Mouse (Mus musculus) CH12.LX (cell line): ENCODE results near the gene Tll2. TPM values are rescaled to one million over a fixed set of nuclear protein-coding genes. Genes with fewer than 3 reads are reported as not detected.

Experiments used
- DNase-seq: peaks from one replicate; pipeline ENCODE4 v3.0.0-alpha.2; 2013; ENCODE audit errors: extremely low read depth
- H3K27ac ChIP-seq: 2 replicates; pipeline ENCODE4 v1.5.1; 2012; ENCODE audit warnings: low read depth, mild to moderate bottlenecking, control low read depth, moderate library complexity; ENCODE audit not compliant: insufficient read depth
- H3K27me3 ChIP-seq: replicated peaks from 2 replicates; pipeline ENCODE3; 2012; ENCODE audit warnings: inconsistent platforms
- H3K36me3 ChIP-seq, 2 experiments: replicated peaks in 1 of 2; 2 replicates each; pipeline versions ENCODE3 to v1.6.1; 2012; ENCODE audit warnings: inconsistent platforms in 1 of 2, low read length in 1 of 2, mild to moderate bottlenecking in 1 of 2, mixed read lengths in 1 of 2, moderate library complexity in 1 of 2; ENCODE audit not compliant: control insufficient read depth in 1 of 2, insufficient read depth in 1 of 2
- H3K4me1 ChIP-seq, 2 experiments: 2 replicates each; pipeline ENCODE4 v1.6.1; 2012; ENCODE audit warnings: inconsistent platforms in 1 of 2, moderate library complexity in 1 of 2; ENCODE audit not compliant: insufficient read depth in 2 of 2, control insufficient read depth in 1 of 2
- H3K4me2 ChIP-seq: 2 replicates; pipeline ENCODE4 v1.6.1; 2012; ENCODE audit warnings: low read depth, mild to moderate bottlenecking, control low read depth; ENCODE audit not compliant: poor library complexity, insufficient read depth, severe bottlenecking
- H3K4me3 ChIP-seq, 3 experiments: fragments of 150-350 bp in 1 of 3; sonication (generic) in 1 of 3; replicated peaks in 1 of 3; 2 replicates each; pipeline versions ENCODE3 to v1.5.1; 2011 to 2012; ENCODE audit warnings: low read depth in 2 of 3, low read length in 2 of 3, mild to moderate bottlenecking in 2 of 3, moderate library complexity in 2 of 3, control low read depth in 1 of 3, improper control_type of control experiment in 1 of 3, inconsistent platforms in 1 of 3, mixed read lengths in 1 of 3; ENCODE audit not compliant: poor library complexity in 1 of 3
- H3K79me2 ChIP-seq: replicated peaks from 2 replicates; pipeline ENCODE4 v1.6.1; 2012; ENCODE audit warnings: mild to moderate bottlenecking, moderate library complexity; ENCODE audit not compliant: control insufficient read depth, poor library complexity, insufficient read depth, severe bottlenecking; ENCODE audit errors: extremely low read depth
- H3K9ac ChIP-seq: 2 replicates; pipeline ENCODE4 v1.6.1; 2012; ENCODE audit warnings: low read depth, mild to moderate bottlenecking, control low read depth, moderate library complexity; ENCODE audit not compliant: insufficient read depth
- H3K9me3 ChIP-seq: replicated peaks from 2 replicates; pipeline ENCODE3; 2012; ENCODE audit warnings: low read length, inconsistent platforms, mixed read lengths
- E2F4 ChIP-seq: IDR thresholded peaks from 2 replicates; pipeline ENCODE4 v1.6.1; 2011; ENCODE audit warnings: low read depth, low read length, improper control_type of control experiment; ENCODE audit not compliant: insufficient replicate concordance
- EP300 ChIP-seq: IDR thresholded peaks from 2 replicates; pipeline ENCODE4 v1.6.1; 2011; ENCODE audit warnings: low read length, improper control_type of control experiment
- GABPA ChIP-seq: IDR thresholded peaks from 2 replicates; pipeline ENCODE4 v1.6.1; 2012; ENCODE audit warnings: low read depth, low read length, improper control_type of control experiment, inconsistent platforms; ENCODE audit not compliant: insufficient replicate concordance
- IRF4 ChIP-seq: IDR thresholded peaks from 2 replicates; pipeline ENCODE4 v1.6.1; 2014; ENCODE audit warnings: low read depth, mild to moderate bottlenecking, inconsistent platforms, low read length, improper control_type of control experiment
- JUN ChIP-seq: IDR thresholded peaks from 2 replicates; pipeline ENCODE4 v1.6.1; 2011; ENCODE audit warnings: low read depth, mild to moderate bottlenecking, low read length, improper control_type of control experiment, moderate library complexity; ENCODE audit not compliant: insufficient read depth
- JUND ChIP-seq: conservative IDR thresholded peaks from 2 replicates; pipeline ENCODE4 v1.6.1; 2011; ENCODE audit warnings: low read depth, low read length, improper control_type of control experiment
- MAFK ChIP-seq: IDR thresholded peaks from 2 replicates; pipeline ENCODE4 v1.6.1; 2011; ENCODE audit warnings: low read length, improper control_type of control experiment; ENCODE audit not compliant: insufficient replicate concordance
- MAZ ChIP-seq: IDR thresholded peaks from 2 replicates; pipeline ENCODE4 v1.6.1; 2012; ENCODE audit warnings: low read depth, mild to moderate bottlenecking, inconsistent platforms, low read length, improper control_type of control experiment, moderate library complexity
- MEF2A ChIP-seq: IDR thresholded peaks from 2 replicates; pipeline ENCODE4 v1.6.1; 2014; ENCODE audit warnings: low read depth, mild to moderate bottlenecking, inconsistent platforms, low read length, improper control_type of control experiment, borderline replicate concordance
- MYC ChIP-seq: IDR thresholded peaks from 2 replicates; pipeline ENCODE4 v1.6.1; 2011; ENCODE audit warnings: low read depth, mild to moderate bottlenecking, improper control_type of control experiment, low read length
- NELFE ChIP-seq: IDR thresholded peaks from 2 replicates; pipeline ENCODE4 v1.6.1; 2011; ENCODE audit warnings: low read depth, low read length, improper control_type of control experiment
- NRF1 ChIP-seq: IDR thresholded peaks from 2 replicates; pipeline ENCODE4 v1.6.1; 2014; ENCODE audit warnings: low read depth, mild to moderate bottlenecking, inconsistent platforms, low read length, improper control_type of control experiment, moderate library complexity
- PAX5 ChIP-seq: IDR thresholded peaks from 2 replicates; pipeline ENCODE4 v1.6.1; 2012; ENCODE audit warnings: low read length, inconsistent platforms, mixed read lengths
- POLR2A ChIP-seq: IDR thresholded peaks from 2 replicates; pipeline ENCODE4 v1.6.1; 2011; ENCODE audit warnings: low read depth, mild to moderate bottlenecking, improper control_type of control experiment, low read length
- POLR2AphosphoS2 ChIP-seq: IDR thresholded peaks from 2 replicates; pipeline ENCODE4 v1.6.1; 2011; ENCODE audit warnings: low read depth, low read length, improper control_type of control experiment
- RAD21 ChIP-seq: IDR thresholded peaks from 2 replicates; pipeline ENCODE4 v1.6.1; 2011; ENCODE audit warnings: low read depth, mild to moderate bottlenecking, low read length, improper control_type of control experiment, moderate library complexity
- RCOR1 ChIP-seq: conservative IDR thresholded peaks from 2 replicates; pipeline ENCODE4 v1.6.1; 2012; ENCODE audit warnings: low read depth, mild to moderate bottlenecking, inconsistent platforms, low read length, improper control_type of control experiment
- SIN3A ChIP-seq: IDR thresholded peaks from 2 replicates; pipeline ENCODE4 v1.6.1; 2012; ENCODE audit warnings: low read length, improper control_type of control experiment, inconsistent platforms
- SMC3 ChIP-seq: IDR thresholded peaks from 2 replicates; pipeline ENCODE4 v1.6.1; 2011; ENCODE audit warnings: low read depth, low read length, improper control_type of control experiment
- UBTF ChIP-seq: IDR thresholded peaks from 2 replicates; pipeline ENCODE4 v1.6.1; 2012; ENCODE audit warnings: low read depth, mild to moderate bottlenecking, inconsistent platforms, low read length, improper control_type of control experiment, moderate library complexity
- USF1 ChIP-seq: IDR thresholded peaks from 2 replicates; pipeline ENCODE4 v1.6.1; 2014; ENCODE audit warnings: low read depth, mild to moderate bottlenecking, inconsistent platforms, low read length, improper control_type of control experiment
- USF2 ChIP-seq: conservative IDR thresholded peaks from 2 replicates; pipeline ENCODE4 v1.6.1; 2011; ENCODE audit warnings: low read depth, low read length, improper control_type of control experiment
- ZC3H11A ChIP-seq: IDR thresholded peaks from 2 replicates; pipeline ENCODE4 v1.6.1; 2012; ENCODE audit warnings: low read depth, mild to moderate bottlenecking, inconsistent platforms, low read length, improper control_type of control experiment
- ZMIZ1 ChIP-seq: IDR thresholded peaks from 2 replicates; pipeline ENCODE4 v1.6.1; 2012; ENCODE audit warnings: low read depth, mild to moderate bottlenecking, inconsistent platforms, low read length, improper control_type of control experiment
- dilution Hi-C: fragments of 300-500 bp; cut with MboI; formaldehyde crosslinking; loops from 2 replicates; pipeline ENCODE4 v1.14.3; 2020; ENCODE audit warnings: low sequenced_read_pairs; ENCODE audit not compliant: extremely low pct_unique_long_range_greater_than_20kb, extremely low pct_ligation_motif_present
- in situ Hi-C: fragments of 300-500 bp; cut with MboI; formaldehyde crosslinking; loops from 3 replicates; pipeline ENCODE4 v1.14.3; 2019; ENCODE audit warnings: low sequenced_read_pairs, low pct_ligation_motif_present, low pct_unique_long_range_greater_than_20kb, mixed read lengths
- polyA plus RNA-seq: library from polyadenylated mRNA; unstranded; fragments of >175 nt; gene quantifications from 2 replicates; pipeline ENCODE4 v1.2.1, GENCODE M21; 2012; ENCODE audit warnings: low read depth; ENCODE audit not compliant: insufficient read length
- total RNA-seq, 2 experiments: library from RNA; depleted of rRNA; stranded (reverse); fragments of 300-350 nt in 1 of 2; fragments of >200 nt in 1 of 2; gene quantifications; 2 replicates each; pipeline ENCODE4 v1.2.3; 2012 to 2014

Gene Tll2
- total and polyA plus RNA-seq, 3 experiments: not detected

- TF ChIP-seq USF2 (no peak), NELFE (no peak), USF1 (no peak), PAX5 (no peak), MAZ (no peak), POLR2A (no peak), POLR2AphosphoS2 (no peak), JUND (no peak), JUN (no peak), RAD21 (no peak), UBTF (no peak)
Observed at GRCm38 (mm10) chr19:41039110-41039509, 167.5 kb downstream of the Tll2 start (continued).

GRCm38 (mm10) chr19:41035809-41036551 lies 170.7 kb downstream of the Tll2 start:
- Histone ChIP-seq H3K4me3 (no peak overlapping the region), H3K79me2 (no peaks in the 10 kb centered on the region), H3K9me3 (no peaks in the 10 kb centered on the region), H3K4me2 (no peak overlapping the region), H3K36me3 (no peaks in the 10 kb centered on the region), H3K27ac (no peak overlapping the region), H3K27me3 (peaks cover 10% of the 10 kb centered on the region), H3K9ac (no peak overlapping the region), H3K4me1 (peaks cover 3 to 11% of the 10 kb centered on the region in 2 experiments; a peak in 3 of 4 replicates)
- TF ChIP-seq SMC3 (no peak), MAZ (no peak), NELFE (no peak), ZMIZ1 (no peak), MEF2A (no peak), MAFK (no peak), RAD21 (no peak), POLR2A (no peak), GABPA (no peak), SIN3A (no peak), EP300 (no peak), ZC3H11A (no peak), MYC (no peak), POLR2AphosphoS2 (no peak), E2F4 (no peak), IRF4 (no peak), USF2 (no peak), PAX5 (no peak), RCOR1 (no peak), NRF1 (no peak)
- dilution Hi-C loops (no loop called here), in situ Hi-C loops (loop anchor here (25.0 kb wide), 1 partner anchor 274 kb away; no protein-coding TSS in a partner anchor)
- no peak for DNase-seq

Other genes with a start within 250 kb of the Tll2 start
- gene Blnk, start 212.3 kb downstream of the Tll2 start, total RNA-seq (2012; rRNA removed): 86.8 and 142 TPM in 2 replicates
- gene Blnk, start 212.3 kb downstream of the Tll2 start, total RNA-seq (2014; rRNA removed): 101 and 108 TPM in 2 replicates
- gene Blnk, start 212.3 kb downstream of the Tll2 start, polyA plus RNA-seq: 259 and 284 TPM in 2 replicates
- 0.13 TPM in 1 of 2 replicates, not detected in the other for gene Dntt, start 177.6 kb downstream of the Tll2 start, total RNA-seq (2012; rRNA removed)
- gene Dntt, start 177.6 kb downstream of the Tll2 start, total RNA-seq (2014; rRNA removed): not detected in 2 replicates
- gene Dntt, start 177.6 kb downstream of the Tll2 start, polyA plus RNA-seq: not detected in 2 replicates
- not detected in 2 replicates for gene Opalin, start 129.7 kb downstream of the Tll2 start, total RNA-seq (2012; rRNA removed)
- not detected in 2 replicates for gene Opalin, start 129.7 kb downstream of the Tll2 start, total RNA-seq (2014; rRNA removed)
- gene Opalin, start 129.7 kb downstream of the Tll2 start, polyA plus RNA-seq: not detected in 2 replicates
- 137 and 162 TPM in 2 replicates for gene Tm9sf3, start 57.2 kb upstream of the Tll2 start, total RNA-seq (2012; rRNA removed)
- 294 and 332 TPM in 2 replicates for gene Tm9sf3, start 57.2 kb upstream of the Tll2 start, total RNA-seq (2014; rRNA removed)
- 175 and 182 TPM in 2 replicates for gene Tm9sf3, start 57.2 kb upstream of the Tll2 start, polyA plus RNA-seq
- 34.3 and 37.4 TPM in 2 replicates for gene Pik3ap1, start 178.3 kb upstream of the Tll2 start, total RNA-seq (2012; rRNA removed)
- 25.1 and 26.7 TPM in 2 replicates for gene Pik3ap1, start 178.3 kb upstream of the Tll2 start, total RNA-seq (2014; rRNA removed)
- gene Pik3ap1, start 178.3 kb upstream of the Tll2 start, polyA plus RNA-seq: 98.6 and 106 TPM in 2 replicates